Mouse (Mus musculus) adrenal gland, postnatal 10 days (tissue): Measurements from ENCODE around the gene Fdps. TPM values are rescaled to one million over a fixed set of nuclear protein-coding genes. Genes with fewer than 3 reads are reported as not detected.

Source experiments
- total RNA-seq, 2 experiments: library from RNA; stranded (reverse); gene quantifications; 2 replicates each; pipeline ENCODE4 v1.2.3; 2021

Gene Fdps
- total RNA-seq, 2 experiments from 2014 or later, result 56.9 to 70.2 TPM

Other genes starting within 250 kb of the Fdps start
- 10 to 100 TPM; 23.9 to 27.2 TPM for gene Msto1, start 188.0 kb downstream of the Fdps start, total RNA-seq
- gene Ash1l, start 151.3 kb downstream of the Fdps start, total RNA-seq, result 10 to 100 TPM; 34.4 to 44.4 TPM
- 100 to 1,000 TPM; 114 to 128 TPM for gene Dap3, start 150.8 kb downstream of the Fdps start, total RNA-seq
- 10 to 100 TPM; 19.2 to 23.2 TPM for gene Rusc1, start 8.6 kb downstream of the Fdps start, total RNA-seq
- not detected for gene Gm43738, start 860 bp downstream of the Fdps start, total RNA-seq
- gene Pklr, start 34.2 kb upstream of the Fdps start, total RNA-seq, result 10 to 100 TPM; 15.2 to 41.1 TPM
- 1 to 10 TPM; 2.2 to 5.7 TPM for gene Hcn3, start 58.2 kb upstream of the Fdps start, total RNA-seq
- 10 to 100 TPM; 42.0 to 65.6 TPM for gene Clk2, start 62.8 kb upstream of the Fdps start, total RNA-seq
- 10 to 100 TPM; 67.9 to 72.7 TPM for gene Scamp3, start 75.5 kb upstream of the Fdps start, total RNA-seq
- 10 to 100 TPM; 16.2 to 24.8 TPM for gene Fam189b, start 81.2 kb upstream of the Fdps start, total RNA-seq
- 10 to 100 TPM; 47.8 to 48.1 TPM for gene Gba, start 101.0 kb upstream of the Fdps start, total RNA-seq
- gene Thbs3, start 113.2 kb upstream of the Fdps start, total RNA-seq, result 10 to 100 TPM; 21.8 to 22.6 TPM
- 100 to 1,000 TPM; 176 to 198 TPM for gene Mtx1, start 125.1 kb upstream of the Fdps start, total RNA-seq
- gene Muc1, start 127.1 kb upstream of the Fdps start, total RNA-seq, result under 1 TPM; 0.51 to 0.55 TPM
- 100 to 1,000 TPM; 109 to 116 TPM for gene Krtcap2, start 144.0 kb upstream of the Fdps start, total RNA-seq
- gene Trim46, start 144.3 kb upstream of the Fdps start, total RNA-seq, result 1 to 10 TPM; 2.0 to 4.2 TPM
- 100 to 1,000 TPM; 115 to 122 TPM for gene Dpm3, start 157.4 kb upstream of the Fdps start, total RNA-seq
- 10 to 100 TPM; 46.7 to 53.1 TPM for gene Slc50a1, start 168.6 kb upstream of the Fdps start, total RNA-seq
- gene Efna1, start 179.2 kb upstream of the Fdps start, total RNA-seq, result 10 to 100 TPM; 25.0 to 34.3 TPM
- under 1 TPM; 0.51 to 0.73 TPM for gene Efna3, start 221.0 kb upstream of the Fdps start, total RNA-seq
- 1 to 10 TPM; 1.7 to 2.2 TPM for gene Efna4, start 236.1 kb upstream of the Fdps start, total RNA-seq
- gene Adam15, start 248.0 kb upstream of the Fdps start, total RNA-seq, result 10 to 100 TPM; 62.8 to 68.9 TPM